Mouse (Mus musculus): ENCODE data around the gene Vars.

DNA sequence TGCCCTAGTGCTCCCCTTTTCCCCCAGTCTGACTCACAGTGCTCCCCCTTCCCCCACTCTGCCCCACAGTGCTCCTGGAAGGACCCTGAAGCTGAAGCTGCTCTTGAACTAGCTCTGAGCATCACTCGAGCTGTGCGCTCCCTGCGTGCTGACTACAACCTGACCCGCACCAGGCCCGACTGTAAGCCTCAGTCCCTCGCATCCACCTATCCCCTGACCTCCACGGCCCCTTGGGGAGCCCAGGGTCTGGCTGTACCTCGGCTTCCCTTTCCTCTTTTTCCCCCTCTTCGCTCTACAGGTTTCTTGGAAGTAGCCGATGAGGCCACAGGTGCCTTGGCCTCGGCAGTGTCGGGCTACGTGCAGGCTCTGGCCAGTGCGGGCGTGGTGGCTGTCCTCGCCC is 14.5 kb downstream of the Vars start:
- TF ChIP-seq CTCF (IDR thresholded peaks at IDR 0.05) (no peak), EP300 (IDR thresholded peaks at IDR 0.05) (no peak)

Measured in lung, postnatal 0 days (tissue).